Mouse (Mus musculus): Measurements from ENCODE around the gene Necab2.
A peak's percentile ranks its signal among the peaks of the same experiment; 100 is the strongest.

DNA sequence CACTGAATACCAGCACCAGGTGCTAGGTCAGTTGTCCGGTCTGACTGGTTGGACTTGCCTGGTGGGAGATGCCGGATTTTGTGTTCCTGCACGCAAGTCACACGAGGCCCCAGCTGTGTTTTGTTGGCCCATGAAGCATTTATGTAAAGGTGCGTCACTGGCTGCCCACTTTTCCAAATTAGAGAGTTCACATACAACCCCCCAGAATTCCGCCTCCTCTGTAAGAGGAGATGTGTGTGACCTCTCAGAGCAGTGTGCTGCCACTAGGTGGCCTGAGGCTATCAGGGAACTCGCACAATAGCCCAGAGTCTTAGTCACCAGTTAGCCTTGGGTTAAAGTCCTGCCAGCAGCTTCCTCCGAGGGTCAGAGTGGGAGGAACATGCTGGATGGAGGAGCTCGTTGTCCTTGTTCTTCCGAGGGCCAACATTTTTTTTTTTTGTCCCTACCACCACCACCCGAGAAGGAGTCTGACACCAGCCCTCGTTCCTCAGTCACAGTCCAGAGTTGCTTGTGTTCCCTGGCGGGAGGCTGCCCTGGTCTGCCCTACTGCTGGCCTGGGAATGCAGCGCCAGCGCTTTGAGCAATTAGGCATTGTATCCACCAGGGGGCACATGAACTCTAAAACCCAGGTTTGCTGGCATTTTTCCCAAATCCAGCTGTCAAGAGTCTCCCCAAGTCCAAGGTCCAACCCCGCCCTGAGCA lies 6.1 kb upstream of the Necab2 start:
- TF ChIP-seq CTCF (IDR thresholded peaks at IDR 0.05; ENCODE audit: control insufficient read depth, insufficient read depth, low read length) (peak; percentile 57), POLR2A (IDR thresholded peaks at IDR 0.05; ENCODE audit: borderline replicate concordance, control insufficient read depth, low read depth, low read length) (no peak)

Data from bone marrow, adult 2 months (tissue).